Mouse (Mus musculus): ENCODE data around the gene Gpatch8.

The Gpatch8 gene

GRCm38 (mm10) chr11:102434816-102435705 lies 121.1 kb downstream of the Gpatch8 start:
- DNase-seq (ENCODE audit: low spot score) = no peak

- peak; percentile 78 for DNase-seq (ENCODE audit: low spot score)
These were observed 121.8 kb downstream of the Gpatch8 start for GRCm38 (mm10) chr11:102434406-102434805.

- DNase-seq (ENCODE audit: low spot score) = no peak
These were observed 122.3 kb downstream of the Gpatch8 start for GRCm38 (mm10) chr11:102433866-102434265.

- DNase-seq (ENCODE audit: low spot score) = peak; percentile 46
These were observed 123.3 kb downstream of the Gpatch8 start for GRCm38 (mm10) chr11:102432896-102433295.

GRCm38 (mm10) chr11:102432115-102432843 lies 123.9 kb downstream of the Gpatch8 start:
- DNase-seq (ENCODE audit: low spot score) = no peak

- no peak for DNase-seq (ENCODE audit: low spot score)
These were observed 124.5 kb downstream of the Gpatch8 start for GRCm38 (mm10) chr11:102431728-102432114.

- peak; percentile 71 for DNase-seq (ENCODE audit: low spot score)
These were observed 125.1 kb downstream of the Gpatch8 start for GRCm38 (mm10) chr11:102431018-102431645.

- DNase-seq (ENCODE audit: low spot score) = peak; percentile 85
These were observed 125.8 kb downstream of the Gpatch8 start, which contains the start of gene Grn for GRCm38 (mm10) chr11:102430121-102431017. Grn (plus strand) TSS chr11:102430315.

- DNase-seq (ENCODE audit: low spot score) = no peak
These were observed 126.6 kb downstream of the Gpatch8 start for GRCm38 (mm10) chr11:102429551-102429950.

- DNase-seq (ENCODE audit: low spot score) = no peak
These were observed 127.1 kb downstream of the Gpatch8 start for GRCm38 (mm10) chr11:102428981-102429540.
